Mouse (Mus musculus): ENCODE measurements around the gene Aig1.
"Not testable (repeated sequence)": the region's sequence is repeated elsewhere in the genome, so short reads cannot be mapped to it uniquely, and the experiment has no call there.

Aig1 gene

DNA sequence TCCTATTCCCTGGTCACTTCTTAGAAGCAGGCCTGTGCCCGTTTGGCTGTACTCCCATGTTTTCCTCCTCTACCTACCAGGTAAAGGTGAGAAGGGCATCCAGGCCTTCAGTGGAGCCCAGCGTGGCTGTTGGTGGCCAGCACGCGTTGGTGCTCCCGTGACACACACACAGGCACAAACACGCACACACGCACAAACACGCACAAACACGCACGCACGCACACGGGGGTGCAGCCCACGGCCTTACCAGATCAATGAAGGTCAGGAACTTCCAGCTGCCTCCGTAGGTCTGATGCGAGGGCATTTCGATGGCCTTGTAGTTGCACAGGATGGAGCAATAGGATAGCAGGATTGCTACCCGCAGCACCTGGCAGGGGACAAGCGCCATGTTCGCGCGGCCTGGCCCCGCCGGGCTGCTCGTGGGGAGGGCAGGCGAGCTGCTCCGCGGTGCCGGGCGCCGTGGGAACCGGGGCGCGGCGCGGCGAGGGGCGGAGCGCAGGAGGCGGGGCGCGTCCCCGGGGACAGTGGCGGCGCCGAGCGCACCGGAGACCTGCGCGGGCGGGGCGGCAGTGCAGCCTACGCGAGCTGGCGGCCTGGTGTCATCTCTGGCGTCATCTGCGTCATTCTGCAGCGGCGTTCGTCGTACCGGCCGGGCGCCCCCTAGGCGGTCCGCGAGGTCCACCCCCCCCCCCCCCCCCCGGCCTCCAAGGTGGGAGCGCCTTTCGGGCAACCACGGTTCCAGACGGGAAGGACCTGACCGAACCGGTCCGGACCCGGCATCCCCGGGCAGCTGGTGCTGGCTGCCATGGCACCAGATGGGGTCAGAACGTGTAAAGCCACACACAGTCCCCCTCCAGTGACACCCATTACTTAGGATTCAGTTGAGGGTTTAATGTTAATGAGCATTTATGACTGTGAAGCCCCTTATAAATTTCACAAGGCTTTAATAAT, at the start of gene Aig1:
Gene Aig1, minus strand, starts transcription at position 610 of the 951 bp plus-strand sequence.
- peak; percentile 86 for DNase-seq

DNA sequence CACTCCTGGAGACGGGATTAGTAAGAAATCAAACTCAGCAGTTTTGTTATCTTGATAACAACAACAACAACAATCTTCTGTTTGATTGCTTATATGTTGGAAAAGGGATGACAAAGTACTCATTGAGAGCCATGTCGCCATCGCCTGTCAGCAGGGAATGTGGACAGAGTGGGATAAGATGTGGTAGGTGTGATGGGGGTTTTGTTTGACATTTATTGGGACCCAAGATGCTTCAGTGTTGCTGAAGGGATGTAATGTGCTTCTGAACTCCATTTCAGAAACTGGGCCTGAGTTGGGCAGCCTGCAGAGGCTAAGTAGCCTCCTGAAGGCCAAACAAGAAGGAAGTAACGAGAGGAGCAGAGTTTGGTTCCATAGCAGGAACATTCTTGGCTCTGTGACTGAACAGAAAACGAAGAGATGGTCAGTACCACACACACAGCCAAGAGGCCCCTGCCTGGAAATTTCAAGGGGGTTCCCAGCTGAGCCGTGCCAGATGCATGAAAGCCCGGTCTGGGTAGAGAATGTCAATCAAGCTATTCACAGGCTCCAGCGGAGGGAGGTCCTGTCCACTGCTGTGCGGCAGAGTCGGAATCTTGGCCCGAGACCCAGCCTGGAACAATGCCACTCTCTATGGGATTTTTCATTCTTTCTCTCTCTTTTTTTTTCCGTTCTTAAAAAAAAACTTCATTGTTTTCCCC, 48.0 kb upstream of the Aig1 start:
- DNase-seq, result peak; percentile 43

GRCm38 (mm10) chr10:13915211-13915610, 46.4 kb upstream of the Aig1 start:
- DNase-seq, result no peak

GRCm38 (mm10) chr10:13913689-13914088, 44.9 kb upstream of the Aig1 start:
- DNase-seq, result peak; percentile 13

- peak; percentile 26 for DNase-seq
Observed at GRCm38 (mm10) chr10:13906261-13906741, 37.5 kb upstream of the Aig1 start.

GRCm38 (mm10) chr10:13905618-13906017, 36.8 kb upstream of the Aig1 start:
- no peak for DNase-seq

DNA sequence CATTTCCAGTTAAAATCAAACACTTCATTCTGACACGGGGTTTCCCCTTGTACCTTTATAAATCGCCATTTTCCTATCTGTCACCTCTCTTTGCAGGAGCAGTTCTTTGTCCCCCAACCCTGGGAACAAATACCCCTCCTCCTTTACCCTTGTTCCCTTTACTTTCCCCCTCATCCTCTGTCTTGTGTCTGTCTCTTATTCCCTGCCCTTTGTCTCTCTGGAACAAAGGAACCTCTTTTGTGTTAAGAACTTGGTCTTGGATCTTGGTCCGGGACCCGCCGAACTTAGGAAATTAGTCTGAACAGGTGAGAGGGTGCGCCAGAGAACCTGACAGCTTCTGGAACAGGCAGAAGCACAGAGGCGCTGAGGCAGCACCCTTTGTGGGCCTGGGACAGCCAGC, 24.0 kb upstream of the Aig1 start:
- not testable (repeated sequence) for DNase-seq

GRCm38 (mm10) chr10:13882975-13883875, 14.4 kb upstream of the Aig1 start:
- DNase-seq, result no peak

- no peak for DNase-seq
Observed at GRCm38 (mm10) chr10:13882490-13882889, 13.7 kb upstream of the Aig1 start.

DNA sequence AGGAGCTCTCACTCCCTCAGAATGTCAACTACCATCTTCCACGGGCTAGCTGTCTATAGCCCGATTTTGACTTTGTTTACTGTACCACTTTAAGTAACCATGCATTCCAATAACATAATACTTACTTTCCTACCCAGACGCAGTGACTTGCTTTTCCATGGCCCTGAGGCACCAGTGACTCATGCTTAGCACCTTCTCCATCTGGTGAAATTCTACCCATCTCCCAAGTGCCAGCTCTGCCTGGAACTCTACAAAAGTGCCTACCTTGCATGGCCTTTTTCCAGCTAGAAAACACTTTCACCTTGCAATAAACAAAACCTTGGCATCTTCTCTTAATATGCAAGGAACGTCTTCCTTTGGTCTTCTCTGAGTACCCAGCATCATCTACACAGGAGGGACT, 9.9 kb upstream of the Aig1 start:
- no peak for DNase-seq

GRCm38 (mm10) chr10:13875038-13875420, 6.2 kb upstream of the Aig1 start:
- no peak for DNase-seq

GRCm38 (mm10) chr10:13874301-13875037, 5.7 kb upstream of the Aig1 start:
- DNase-seq, result no peak

DNA sequence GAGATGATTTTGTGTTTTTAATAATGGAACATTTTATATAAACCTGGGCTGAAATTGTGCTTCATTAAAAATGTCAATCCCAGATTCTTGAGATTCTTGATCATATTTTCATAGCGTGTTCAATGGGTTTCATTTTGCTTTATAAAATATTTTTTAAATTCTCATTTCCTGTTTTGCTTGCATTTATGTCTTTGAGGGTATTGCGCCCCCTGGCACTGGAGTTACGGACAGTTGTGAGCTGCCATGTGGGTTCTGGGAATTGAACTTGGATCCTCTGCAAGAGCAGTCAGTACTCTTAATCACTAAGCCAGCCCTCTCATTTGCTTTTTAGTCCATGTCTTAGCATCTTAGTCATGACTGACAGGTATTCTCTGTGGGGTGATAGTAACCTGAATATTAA, 1.8 kb upstream of the Aig1 start:
- DNase-seq, result no peak

GRCm38 (mm10) chr10:13869322-13870035, 699 bp upstream of the Aig1 start:
- DNase-seq, result no peak

GRCm38 (mm10) chr10:13866391-13866790, 2.4 kb downstream of the Aig1 start:
- peak; percentile 63 for DNase-seq

DNA sequence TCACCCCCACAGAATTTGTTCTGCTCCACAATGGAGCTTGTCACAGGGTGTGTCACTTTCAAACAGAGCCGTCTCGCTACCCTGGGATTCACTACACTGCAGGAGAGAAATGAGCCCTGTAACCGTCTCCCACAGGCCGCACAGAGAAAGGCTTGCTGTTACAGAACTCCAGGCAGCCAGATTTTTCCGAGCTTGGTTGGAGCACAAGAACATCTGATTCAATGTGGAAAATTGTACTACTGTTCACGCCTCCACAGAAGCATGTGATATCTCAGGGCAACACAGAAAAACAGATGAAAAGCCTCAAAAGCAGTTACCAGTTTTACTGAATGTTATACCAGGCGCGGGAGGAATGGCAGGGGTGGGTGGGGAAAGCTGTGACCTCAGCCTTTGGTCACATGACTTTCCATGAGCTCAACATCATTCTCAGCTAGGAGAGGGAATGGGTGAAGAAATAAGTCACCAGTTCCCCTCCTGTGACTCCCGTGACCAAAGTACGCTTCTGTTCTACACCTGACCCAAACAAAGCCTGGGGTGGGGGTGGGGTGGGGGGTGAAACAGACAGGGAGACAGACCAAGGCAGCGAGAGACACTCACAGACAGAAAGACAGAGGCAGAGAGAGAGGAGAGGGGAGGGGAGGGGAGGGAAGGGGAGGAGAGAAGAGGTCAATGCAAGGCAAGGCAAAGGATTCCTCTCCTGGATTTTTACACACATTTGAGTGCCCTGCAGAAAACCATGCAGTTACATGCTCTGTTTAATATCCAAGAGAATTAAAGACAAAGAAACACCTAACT, 7.5 kb downstream of the Aig1 start:
- DNase-seq, result peak; percentile 27

DNA sequence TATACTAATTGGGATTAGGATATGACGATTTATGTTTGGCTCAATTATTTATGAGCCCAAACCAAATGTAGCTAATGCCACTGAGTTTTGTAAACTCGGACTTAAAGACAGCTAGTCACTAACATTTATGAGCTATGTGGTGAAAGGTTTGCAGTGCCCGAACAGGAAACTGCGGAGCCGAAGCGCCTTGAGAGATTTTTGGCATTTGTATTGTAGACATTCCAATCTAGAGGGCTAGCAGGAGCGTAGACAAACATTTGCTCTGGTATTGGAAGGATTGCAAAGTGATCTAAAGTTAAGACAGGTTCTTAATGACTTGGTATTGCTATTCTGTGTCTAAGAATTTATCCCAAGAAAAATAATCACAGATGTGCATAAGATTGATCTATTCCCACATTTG, 12.3 kb downstream of the Aig1 start:
- DNase-seq, result no peak

GRCm38 (mm10) chr10:13855969-13856368, 12.8 kb downstream of the Aig1 start:
- no peak for DNase-seq

DNA sequence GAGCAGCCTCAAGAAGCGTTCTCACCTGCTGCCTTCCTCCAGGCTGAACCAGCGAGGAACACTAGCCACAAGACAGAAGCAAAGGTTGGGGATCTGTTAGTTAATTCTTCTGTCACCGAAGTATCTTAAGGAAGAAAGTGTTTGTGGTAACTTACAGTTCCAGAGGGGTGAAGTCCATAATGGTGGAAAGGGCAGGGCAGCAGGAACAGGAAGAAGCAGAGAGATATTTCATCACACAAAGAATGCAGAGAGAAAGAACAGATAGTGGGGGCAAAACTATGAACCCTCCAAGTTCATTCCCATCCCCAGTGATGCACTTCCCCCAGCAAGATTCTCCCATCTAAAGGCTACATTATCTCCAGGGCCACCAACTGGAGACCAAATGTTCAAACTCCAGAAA, 13.7 kb downstream of the Aig1 start:
- no peak for DNase-seq

DNA sequence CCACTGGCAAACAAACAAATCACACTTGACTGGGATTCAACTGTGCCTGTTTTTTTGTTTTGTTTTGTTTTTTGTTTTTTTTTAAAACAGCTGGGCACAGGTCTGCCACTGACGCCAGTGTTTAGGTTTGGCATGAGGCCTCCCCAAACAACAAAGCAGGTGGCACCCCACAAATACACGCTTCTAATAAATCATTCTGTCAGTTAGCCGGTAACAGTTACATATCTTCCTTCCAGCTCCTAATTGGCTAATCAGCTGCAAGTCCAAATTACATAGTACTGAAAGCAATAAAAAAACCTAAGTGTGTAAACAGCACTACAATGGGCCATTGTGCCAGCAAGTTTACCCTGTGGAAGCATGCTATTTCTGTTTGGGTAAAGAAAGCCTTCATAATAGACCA, 18.7 kb downstream of the Aig1 start:
- DNase-seq, result no peak

DNA sequence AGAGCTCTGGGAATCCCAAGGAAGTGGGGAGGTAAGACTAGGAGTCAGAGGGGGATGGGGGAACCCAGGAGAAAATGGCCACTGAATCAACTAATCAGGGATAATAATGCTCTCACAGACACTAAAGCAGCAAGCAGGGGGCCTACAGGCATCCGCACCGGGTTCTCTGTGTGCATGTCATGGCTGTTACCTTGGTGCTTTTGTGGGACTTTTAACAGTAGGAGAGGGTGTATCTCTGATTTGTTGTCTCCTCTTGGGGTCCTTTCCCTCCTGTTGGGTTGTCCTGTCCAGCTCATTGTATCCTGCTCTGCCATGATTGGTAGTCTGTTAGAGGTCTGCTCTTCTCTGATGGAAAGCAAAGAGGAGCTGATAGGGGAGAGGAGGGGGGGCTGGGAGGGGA, 19.6 kb downstream of the Aig1 start:
- DNase-seq, result no peak
